Mouse (Mus musculus) inflammation-experienced regulatory T-cells, adult 16 weeks (primary cell): ENCODE data around the gene Vmn2r114. TPM values are rescaled to one million over a fixed set of nuclear protein-coding genes. Genes with fewer than 3 reads are reported as not detected.

Source experiments
- polyA plus RNA-seq: library from polyadenylated mRNA; unstranded; fragments of 100-300 nt; shearing (Covaris generic); gene quantifications from one replicate; pipeline ENCODE4 v1.2.1, GENCODE M21; 2017

Gene Vmn2r114
- 0.05 TPM for polyA plus RNA-seq

GRCm38 (mm10) chr17:23312437-23312836, at the start of gene Vmn2r114:
TSS of gene Vmn2r114 (minus strand) at chr17:23312537.

GRCm38 (mm10) chr17:23343441-23343840, 31.1 kb upstream of the Vmn2r114 start, which contains the start of gene Vmn2r115:
TSS of gene Vmn2r115 (plus strand) at chr17:23343741.

Other genes starting within 250 kb of the Vmn2r114 start
- 16.0 TPM for gene Zfp40, start 119.3 kb downstream of the Vmn2r114 start, polyA plus RNA-seq
- not detected for gene Vmn2r115, start 31.2 kb upstream of the Vmn2r114 start, polyA plus RNA-seq
- gene Vmn2r116, start 72.1 kb upstream of the Vmn2r114 start, polyA plus RNA-seq, result not detected
- gene Vmn2r117, start 167.2 kb upstream of the Vmn2r114 start, polyA plus RNA-seq, result not detected